Mouse (Mus musculus): Measurements from ENCODE around the gene Igf2r.

DNA sequence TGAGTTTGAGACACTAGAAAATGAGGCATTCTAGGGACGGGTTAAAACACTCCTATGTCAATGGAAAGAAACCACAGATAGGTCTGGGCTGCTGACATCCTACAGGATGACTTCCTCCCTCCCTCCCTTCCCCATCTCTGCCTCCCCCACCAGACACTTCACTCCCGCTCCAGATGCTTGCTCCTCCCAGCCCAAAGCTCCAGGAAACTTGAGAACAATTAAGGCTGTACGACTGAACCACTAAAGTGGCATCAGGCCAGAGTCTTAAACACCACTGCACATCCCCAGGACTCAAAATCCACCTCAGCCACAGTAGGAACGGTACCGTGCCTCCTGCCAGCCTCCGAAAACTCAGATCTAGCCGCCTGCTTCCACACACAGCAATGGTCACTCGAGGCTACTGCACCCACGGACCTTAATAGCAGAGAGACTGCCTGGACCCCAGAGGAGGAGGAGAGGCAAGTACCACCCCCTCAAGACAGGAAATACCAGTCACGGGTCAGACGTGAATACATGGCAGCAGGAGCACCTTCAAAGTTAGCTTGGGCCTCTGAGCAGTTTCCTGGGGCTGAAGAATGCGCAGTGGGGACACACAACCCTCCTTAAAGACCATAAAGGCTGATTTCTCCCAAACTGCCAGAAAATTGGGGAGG lies 35.1 kb downstream of the Igf2r start:
- no peak for TF ChIP-seq CTCF (IDR thresholded peaks at IDR 0.05; ENCODE audit: low read depth, low read length)
- TF ChIP-seq GATA1 (IDR thresholded peaks at IDR 0.05; ENCODE audit: borderline replicate concordance, low read length) = no peak

Data from G1E (cell line).